Mouse (Mus musculus) right cerebral cortex, postnatal 36 days (tissue): ENCODE measurements at regions not wholly inside any gene's neighbourhood (a gene's known extent, or its start where the extent isn't known, plus 50 kb on each side); places are given as distances from the start of the nearest gene placed in this dataset.

Experiments
- DNase-seq, 2 experiments: peaks; one replicate each; pipeline ENCODE4 v3.0.0; 2022; ENCODE audit warnings: low spot score in 2 of 2, mixed read lengths in 1 of 2

GRCm38 (mm10) chr12:58743800-58744199 lies 268.0 kb downstream of the Sec23a start:
- DNase-seq = no peak

DNA sequence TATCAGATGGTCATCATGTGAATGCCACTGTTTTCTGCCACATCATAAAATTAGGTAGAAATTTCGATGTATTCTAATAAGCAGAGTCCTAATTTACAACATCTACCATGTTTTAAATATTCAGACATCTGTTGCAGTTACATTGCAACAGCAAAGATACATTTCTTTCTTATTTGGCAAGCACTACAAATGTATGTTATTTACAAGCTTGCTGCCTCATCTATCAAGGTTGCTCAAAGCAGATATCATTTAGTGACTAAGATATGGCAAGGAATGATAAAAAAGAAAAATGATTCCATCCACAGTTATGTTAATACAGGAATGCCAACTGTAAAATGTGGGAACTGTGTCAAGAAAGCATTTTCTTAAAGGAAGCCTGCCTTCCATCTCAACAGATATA lies 283.7 kb downstream of the Sec23a start:
- DNase-seq = no peak

- no peak for DNase-seq
Measured at GRCm38 (mm10) chr12:58727547-58727946, 284.3 kb downstream of the Sec23a start.

DNA sequence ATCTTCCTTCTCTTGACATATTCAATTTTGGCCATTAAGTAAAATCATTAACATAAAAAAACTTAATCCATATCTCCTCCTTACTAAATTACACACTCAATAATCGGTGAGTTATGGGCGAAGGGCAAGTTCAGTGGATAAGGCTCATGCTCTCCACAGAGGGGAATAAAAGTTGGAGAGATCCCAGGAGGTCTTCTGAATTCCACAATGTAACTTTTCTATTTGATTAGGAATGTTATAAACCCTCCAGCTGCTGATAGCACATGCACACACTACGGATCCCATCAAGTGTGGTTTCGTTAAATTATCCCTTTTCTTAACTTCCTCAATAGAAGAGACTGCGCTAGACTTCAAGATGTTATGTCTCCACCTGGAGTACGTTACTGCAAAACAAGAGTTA lies 293.9 kb downstream of the Sec23a start:
- no peak for DNase-seq

- DNase-seq = no peak
Measured at GRCm38 (mm10) chr12:58714207-58714606, 297.6 kb downstream of the Sec23a start.

- DNase-seq = no peak
Measured at GRCm38 (mm10) chr12:58695680-58696079, 316.1 kb downstream of the Sec23a start.

GRCm38 (mm10) chr12:58669914-58670635 lies 341.7 kb downstream of the Sec23a start:
- DNase-seq = no peak

GRCm38 (mm10) chr12:58654530-58655056 lies 357.2 kb downstream of the Sec23a start:
- no peak for DNase-seq

DNA sequence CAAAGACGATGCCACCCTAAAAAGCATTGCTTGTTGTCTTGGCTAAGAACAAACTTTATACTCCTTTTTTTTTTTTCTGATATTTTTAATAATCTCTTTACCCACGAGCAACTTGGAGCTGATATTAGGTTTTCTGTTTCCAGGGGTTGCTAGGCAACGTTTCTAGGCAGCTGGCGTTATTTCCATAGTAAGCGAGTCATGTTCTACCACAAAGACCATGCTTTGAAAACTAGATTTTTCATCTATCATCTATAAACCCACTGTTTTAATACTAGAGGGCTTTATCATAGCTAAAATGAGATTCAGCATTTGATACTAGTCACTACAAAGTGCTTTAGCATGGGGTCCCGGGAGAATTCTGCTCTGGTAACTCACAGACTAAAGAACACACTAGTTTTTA lies 358.1 kb downstream of the Sec23a start:
- no peak for DNase-seq

DNA sequence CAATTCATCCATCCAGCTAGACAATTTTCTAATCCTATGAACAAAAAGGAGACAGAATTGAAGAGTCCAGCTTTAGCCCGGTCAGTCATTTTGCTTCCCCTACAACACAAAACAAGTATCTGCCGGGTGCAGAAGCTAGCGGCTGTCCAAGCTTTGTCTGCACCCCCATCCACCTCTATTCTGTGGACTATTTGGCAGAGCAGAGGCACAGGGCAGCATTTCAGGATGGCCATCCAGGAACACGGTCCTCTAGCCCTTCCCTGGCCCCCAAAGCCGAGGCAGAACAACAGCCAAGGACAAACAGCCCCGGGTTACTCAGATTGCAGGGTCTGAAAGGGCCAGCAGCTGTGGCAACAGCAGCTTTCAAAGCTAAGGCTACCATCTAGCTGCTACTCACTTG lies 358.6 kb downstream of the Sec23a start:
- no peak for DNase-seq

- no peak for DNase-seq
Measured at GRCm38 (mm10) chr12:58652701-58653100, 359.1 kb downstream of the Sec23a start.

DNA sequence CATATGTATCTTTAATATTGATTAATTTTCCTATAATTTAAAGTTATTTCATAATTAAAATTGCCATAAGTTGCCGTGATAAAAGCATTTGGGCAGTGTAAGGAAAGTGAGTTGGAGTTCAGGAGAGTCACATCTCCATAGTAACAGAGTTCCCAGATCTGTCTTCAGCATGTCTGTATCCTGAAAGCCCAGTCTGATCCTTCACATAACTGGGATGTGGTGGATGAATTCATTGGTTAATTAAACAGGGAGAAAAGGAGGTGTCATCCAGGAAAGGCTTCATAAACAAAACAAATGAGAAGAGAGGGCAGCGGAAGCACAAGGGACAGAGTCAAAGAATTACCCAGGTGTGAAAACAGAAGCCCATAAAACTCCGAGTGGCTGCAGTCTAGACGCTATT lies 363.5 kb downstream of the Sec23a start:
- no peak for DNase-seq

DNA sequence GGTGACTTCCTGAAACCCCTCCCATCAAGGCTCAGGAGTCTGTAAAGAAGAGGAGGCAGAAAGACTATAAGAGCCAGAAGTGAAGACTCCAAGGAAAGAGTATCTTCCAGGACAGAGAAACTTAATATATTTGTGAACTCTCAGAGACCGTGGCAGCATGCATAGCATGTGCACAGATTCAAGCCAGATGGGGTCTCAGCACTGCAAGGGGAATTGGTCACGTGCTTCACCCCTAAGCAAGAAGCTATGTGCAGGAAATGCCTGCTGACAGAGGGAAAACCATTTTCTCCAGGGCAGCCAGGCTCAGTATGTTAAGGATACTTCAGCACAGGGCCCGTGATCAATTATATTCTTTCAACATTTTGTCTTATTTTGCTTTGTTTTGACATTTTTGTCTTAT lies 368.0 kb downstream of the Sec23a start:
- no peak for DNase-seq

GRCm38 (mm10) chr12:58639478-58639877 lies 370.4 kb upstream of the Clec14a start:
- DNase-seq = no peak

DNA sequence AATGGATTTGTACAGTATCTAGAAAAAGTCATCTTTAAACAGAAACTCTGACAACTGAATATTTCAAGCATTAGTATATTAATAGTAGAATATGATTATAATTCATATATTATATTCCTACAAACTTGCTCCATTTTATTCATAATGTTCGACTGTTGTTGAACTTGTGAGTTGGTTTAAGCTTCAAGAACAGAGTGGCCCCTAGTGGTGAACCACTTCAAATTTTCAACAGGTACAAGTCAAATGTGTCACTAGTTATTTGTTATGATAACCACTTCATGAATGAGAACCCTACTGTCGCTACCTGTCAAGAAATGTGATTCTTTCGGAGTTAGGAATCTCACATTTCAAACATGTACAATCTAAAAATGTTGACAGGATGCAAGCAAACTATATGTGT lies 369.2 kb upstream of the Clec14a start:
- no peak for DNase-seq

DNA sequence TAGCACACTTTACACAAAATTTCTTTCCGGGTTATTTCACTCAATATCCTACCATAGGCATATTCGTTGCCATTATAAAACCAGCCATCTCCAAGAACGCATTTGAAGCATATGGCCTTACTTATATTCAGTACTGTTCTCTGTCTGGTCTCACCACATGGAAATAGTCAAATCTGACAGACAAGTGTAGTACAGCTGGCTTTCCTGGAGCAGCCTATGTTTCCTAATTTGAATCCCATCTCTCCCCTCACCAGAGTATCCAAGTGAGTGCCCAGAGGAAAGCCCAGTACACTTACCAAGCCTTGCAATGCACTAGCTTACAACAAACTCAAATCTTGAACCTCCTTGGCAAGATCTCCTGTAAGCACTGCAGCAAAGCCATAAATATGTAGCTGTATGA lies 363.4 kb upstream of the Clec14a start:
- no peak for DNase-seq

DNA sequence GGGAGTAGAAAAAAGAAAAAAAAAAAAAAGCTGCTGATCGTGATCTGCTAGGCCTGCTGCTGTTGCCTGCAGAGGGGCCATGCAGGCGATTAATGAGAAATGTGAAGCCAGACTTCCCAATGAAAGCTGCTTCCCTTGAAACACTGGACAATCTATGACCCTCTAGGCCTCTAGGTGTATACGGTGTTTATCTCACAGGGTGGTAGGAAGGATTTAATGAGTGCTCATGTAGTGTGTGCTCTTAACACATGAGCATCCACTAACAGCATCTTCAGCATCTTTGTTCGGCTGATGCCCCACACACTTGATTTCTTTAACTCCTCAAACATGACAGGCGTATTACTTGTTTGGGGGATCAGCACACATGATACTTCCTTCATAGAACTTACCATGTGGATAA lies 359.7 kb upstream of the Clec14a start:
- no peak for DNase-seq

- DNase-seq = no peak
Measured at GRCm38 (mm10) chr12:58625144-58625543, 356.1 kb upstream of the Clec14a start.

DNA sequence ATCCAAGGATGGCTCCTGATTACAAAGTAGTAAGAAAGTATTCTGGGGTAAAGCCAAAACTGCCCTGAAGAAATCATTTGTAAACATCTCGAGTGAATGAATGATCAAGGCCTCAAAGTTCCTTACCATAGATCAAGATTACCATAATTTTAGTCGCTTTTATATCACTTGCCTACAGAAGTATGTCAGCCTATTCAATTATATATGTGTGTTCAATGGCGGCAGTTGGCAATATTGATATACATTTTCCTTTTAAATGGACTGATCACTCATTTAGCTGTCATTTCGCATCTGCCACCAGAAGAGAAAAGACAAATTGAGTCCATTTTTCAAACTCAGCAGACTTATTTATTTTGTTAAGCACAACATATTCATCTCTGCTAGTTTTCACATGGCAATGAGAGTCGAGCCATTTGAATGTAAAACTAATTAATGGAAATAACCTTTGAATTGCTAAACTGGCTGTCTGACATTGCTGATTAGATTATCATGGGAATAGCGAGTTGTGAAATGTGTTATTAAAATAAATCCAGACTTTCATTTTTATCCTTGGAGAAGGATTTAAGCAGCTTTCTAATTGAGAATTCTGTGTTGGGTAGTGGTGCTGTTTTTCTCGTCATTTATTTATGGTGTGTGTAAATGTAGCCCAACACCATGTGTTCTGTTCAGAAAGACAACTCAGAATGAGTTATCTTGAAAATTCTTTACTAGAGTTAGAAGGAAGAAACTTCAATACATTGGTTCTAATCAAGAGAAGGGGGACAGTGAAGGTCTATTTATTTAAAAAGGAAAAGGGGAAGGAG lies 350.6 kb upstream of the Clec14a start:
- no peak for DNase-seq

GRCm38 (mm10) chr12:58594781-58595180 lies 325.7 kb upstream of the Clec14a start:
- no peak for DNase-seq

DNA sequence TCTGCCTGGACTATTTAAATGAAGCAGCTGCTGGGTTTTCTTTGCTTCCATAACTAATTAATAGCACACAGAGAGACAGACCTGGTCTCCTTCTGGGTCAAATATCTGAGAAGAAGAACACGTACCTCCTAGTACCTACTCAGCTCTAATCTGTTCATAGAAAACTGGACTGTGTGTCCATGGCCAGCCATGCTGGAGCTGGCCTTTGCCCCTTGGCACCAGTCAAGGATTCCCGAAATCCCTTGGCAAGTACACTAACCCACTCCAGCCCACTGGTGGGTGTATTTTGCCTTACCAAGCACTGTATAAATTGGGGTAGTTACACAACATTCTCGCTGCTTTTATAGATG lies 322.4 kb upstream of the Clec14a start:
- no peak for DNase-seq

DNA sequence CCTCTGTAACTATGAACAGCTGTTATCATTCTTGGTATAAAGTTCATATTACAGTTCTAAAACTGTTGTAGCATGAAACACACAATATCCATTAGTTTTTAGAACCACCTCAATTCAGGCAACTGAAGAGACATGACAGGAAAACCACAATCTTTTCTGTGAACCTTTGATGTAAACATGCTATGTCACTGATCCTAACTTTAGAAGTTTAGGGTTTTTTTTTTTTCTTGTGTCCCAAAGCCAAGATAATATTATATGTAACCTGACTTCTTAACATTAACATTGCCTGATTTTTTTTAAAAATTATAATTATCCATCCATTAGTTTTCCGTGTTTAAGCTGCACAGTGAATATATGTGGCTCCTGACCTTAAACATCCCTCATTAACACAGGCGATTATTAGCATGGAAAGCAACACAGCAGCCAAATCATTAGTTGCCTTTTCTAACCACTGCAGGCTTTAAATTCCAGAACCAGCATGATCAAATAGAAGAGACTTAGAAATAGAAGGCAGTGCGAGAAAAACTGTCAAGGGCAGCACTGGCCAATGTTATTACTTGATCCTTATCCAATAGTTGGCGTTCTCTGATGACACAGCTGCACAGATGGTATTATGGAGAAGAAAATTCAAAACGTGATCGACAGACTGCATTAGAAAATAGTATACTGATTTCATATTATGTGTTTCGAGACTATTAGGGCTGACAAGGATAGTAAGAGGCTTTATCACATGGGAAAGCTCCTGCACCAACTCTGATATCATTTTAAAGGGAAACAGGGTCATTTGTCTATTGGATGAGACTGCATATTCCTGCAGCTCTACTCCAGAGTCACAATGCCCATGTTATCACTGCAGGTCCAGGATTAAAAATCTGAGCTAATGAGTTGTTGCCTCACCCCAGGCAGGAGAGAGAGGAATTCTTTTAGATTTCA lies 321.7 kb upstream of the Clec14a start:
- no peak for DNase-seq
